Mouse (Mus musculus) C2C12 (cell line): Measurements from ENCODE around the gene Ntn1.

Experiments
- CTCF ChIP-seq: IDR thresholded peaks from one replicate; pipeline ENCODE4 v1.5.1; 2011; ENCODE audit not compliant: control insufficient read depth, insufficient read depth, insufficient read length
- USF1 ChIP-seq: IDR thresholded peaks from one replicate; pipeline ENCODE4 v1.6.1; 2011; ENCODE audit warnings: low read depth, mild to moderate bottlenecking, control low read depth, moderate library complexity

GRCm38 (mm10) chr11:68210714-68211113 lies 189.9 kb downstream of the Ntn1 start:
- TF ChIP-seq CTCF, result no peak
- TF ChIP-seq USF1, result no peak
